Mouse (Mus musculus): ENCODE measurements at regions not wholly inside any gene's neighbourhood (a gene's known extent, or its start where the extent isn't known, plus 50 kb on each side); places are given as distances from the start of the nearest gene placed in this dataset.

GRCm38 (mm10) chr12:58901931-58902330 lies 109.9 kb downstream of the Sec23a start:
- no peak for DNase-seq (ENCODE audit: low spot score)
- intact Hi-C loops (cut with DNase I) = no loop called here

GRCm38 (mm10) chr12:58875808-58876207 lies 136.0 kb downstream of the Sec23a start:
- intact Hi-C loops (cut with DNase I) = no loop called here
- DNase-seq (ENCODE audit: low spot score) = no peak

- intact Hi-C loops (cut with DNase I) = no loop called here
- no peak for DNase-seq (ENCODE audit: low spot score)
These were observed 139.4 kb downstream of the Sec23a start for GRCm38 (mm10) chr12:58872465-58872864.

- intact Hi-C loops (cut with DNase I) = no loop called here
- no peak for DNase-seq (ENCODE audit: low spot score)
These were observed 155.3 kb downstream of the Sec23a start for GRCm38 (mm10) chr12:58856498-58856897.

GRCm38 (mm10) chr12:58851677-58852385 lies 160.0 kb downstream of the Sec23a start:
- intact Hi-C loops (cut with DNase I) = no loop called here
- no peak for DNase-seq (ENCODE audit: low spot score)

- DNase-seq (ENCODE audit: low spot score) = no peak
- intact Hi-C loops (cut with DNase I) = no loop called here
These were observed 182.2 kb downstream of the Sec23a start for GRCm38 (mm10) chr12:58829656-58830055.

GRCm38 (mm10) chr12:58827864-58828263 lies 184.0 kb downstream of the Sec23a start:
- no peak for DNase-seq (ENCODE audit: low spot score)
- intact Hi-C loops (cut with DNase I) = no loop called here

- intact Hi-C loops (cut with DNase I) = no loop called here
- DNase-seq (ENCODE audit: low spot score) = no peak
These were observed 186.5 kb downstream of the Sec23a start for GRCm38 (mm10) chr12:58825139-58825921.

- no peak for DNase-seq (ENCODE audit: low spot score)
- intact Hi-C loops (cut with DNase I) = no loop called here
These were observed 188.8 kb downstream of the Sec23a start for GRCm38 (mm10) chr12:58822971-58823370.

GRCm38 (mm10) chr12:58804068-58804467 lies 207.7 kb downstream of the Sec23a start:
- intact Hi-C loops (cut with DNase I) = loop anchor here (5.0 kb wide), 2 partner anchors 167 to 977 kb away; no protein-coding TSS in a partner anchor
- no peak for DNase-seq (ENCODE audit: low spot score)

GRCm38 (mm10) chr12:58802410-58802809 lies 209.4 kb downstream of the Sec23a start:
- DNase-seq (ENCODE audit: low spot score) = peak; percentile 13
- intact Hi-C loops (cut with DNase I) = loop anchor here (5.0 kb wide), 2 partner anchors 165 to 975 kb away; no protein-coding TSS in a partner anchor

All from heart, postnatal 25 days (tissue).